Mouse (Mus musculus) neural tube, embryonic 11.5 days (tissue): ENCODE data around the gene Phtf2. TPM values are rescaled to one million over a fixed set of nuclear protein-coding genes. Genes with fewer than 3 reads are reported as not detected.

Experiments used
- ATAC-seq: fragments of 200-750 bp; cut with Nextera tagmentation; 2 replicates; pipeline ENCODE4 v1.8.0; 2017; ENCODE audit warnings: moderate number of reproducible peaks, mild to moderate bottlenecking, moderate TSS enrichment, moderate library complexity; ENCODE audit not compliant: insufficient read depth, low FRiP score, low TSS enrichment
- DNase-seq: peaks from one replicate; pipeline ENCODE4 v3.0.0-alpha.2; 2015; ENCODE audit warnings: low spot score
- H3K27ac ChIP-seq: fragments of 300-500 bp; sonication (generic); 2 replicates; pipeline ENCODE4 v1.5.1; 2014; ENCODE audit warnings: low read depth, mild to moderate bottlenecking, low read length
- H3K27me3 ChIP-seq: fragments of 300-500 bp; sonication (generic); 2 replicates; pipeline ENCODE4 v1.6.1; 2014; ENCODE audit warnings: mild to moderate bottlenecking, low read length, mixed read lengths; ENCODE audit not compliant: control insufficient read depth, insufficient read depth
- H3K36me3 ChIP-seq: fragments of 300-500 bp; sonication (generic); 2 replicates; pipeline ENCODE4 v1.6.1; 2014; ENCODE audit warnings: mild to moderate bottlenecking, low read length, moderate library complexity, mixed read lengths; ENCODE audit not compliant: control insufficient read depth, insufficient read depth
- H3K4me1 ChIP-seq: fragments of 300-500 bp; sonication (generic); 2 replicates; pipeline ENCODE4 v1.6.1; 2014; ENCODE audit warnings: low read length, mixed read lengths; ENCODE audit not compliant: control insufficient read depth, insufficient read depth
- H3K4me2 ChIP-seq: fragments of 300-500 bp; sonication (generic); 2 replicates; pipeline ENCODE4 v1.6.1; 2014; ENCODE audit warnings: low read depth, mild to moderate bottlenecking, moderate library complexity
- H3K4me3 ChIP-seq: fragments of 300-500 bp; sonication (generic); 2 replicates; pipeline ENCODE4 v1.5.1; 2014; ENCODE audit warnings: low read depth, low read length
- H3K9ac ChIP-seq: fragments of 300-500 bp; sonication (generic); 2 replicates; pipeline ENCODE4 v1.6.1; 2014; ENCODE audit warnings: mild to moderate bottlenecking, low read length
- H3K9me3 ChIP-seq: fragments of 300-500 bp; sonication (generic); 2 replicates; pipeline ENCODE4 v1.6.1; 2016; ENCODE audit warnings: low read length; ENCODE audit not compliant: control insufficient read depth
- WGBS: fragments of 180-500 bp; shearing (Covaris S2); extraction: QIAGEN DNeasy Blood & Tissue Kit; methylation state at CpG from one replicate; pipeline ENCODE4 v1.1.7; 2014; 5-methylcytosine and 5-hydroxymethylcytosine counted together
- polyA plus RNA-seq: library from polyadenylated mRNA; unstranded; fragments of >200 nt; fragmentation: Nextera tagmentation; extraction: Ambion mirVana; gene quantifications from 2 replicates; pipeline ENCODE4 v1.2.1, GENCODE M21; 2014

The Phtf2 gene
- polyA plus RNA-seq, 1 experiment from 2014 or later: 21.5 TPM

- no peak overlapping the region for H3K4me2 ChIP-seq
- H3K27me3 ChIP-seq: no peaks in the 10 kb centered on the region
- H3K36me3 ChIP-seq: no peaks in the 10 kb centered on the region
- DNase-seq (peak; percentile 46), ATAC-seq (no peak)
- WGBS: 85% methylated on average over 11 of the region's 11 CpGs
- no peaks in the 10 kb centered on the region for H3K4me1 ChIP-seq
- no peak overlapping the region for H3K4me3 ChIP-seq
- no peaks in the 10 kb centered on the region for H3K9me3 ChIP-seq
- no peak overlapping the region for H3K9ac ChIP-seq
- no peak overlapping the region for H3K27ac ChIP-seq
Observed at GRCm38 (mm10) chr5:20913372-20914275, 31.7 kb upstream of the Phtf2 start.

DNA sequence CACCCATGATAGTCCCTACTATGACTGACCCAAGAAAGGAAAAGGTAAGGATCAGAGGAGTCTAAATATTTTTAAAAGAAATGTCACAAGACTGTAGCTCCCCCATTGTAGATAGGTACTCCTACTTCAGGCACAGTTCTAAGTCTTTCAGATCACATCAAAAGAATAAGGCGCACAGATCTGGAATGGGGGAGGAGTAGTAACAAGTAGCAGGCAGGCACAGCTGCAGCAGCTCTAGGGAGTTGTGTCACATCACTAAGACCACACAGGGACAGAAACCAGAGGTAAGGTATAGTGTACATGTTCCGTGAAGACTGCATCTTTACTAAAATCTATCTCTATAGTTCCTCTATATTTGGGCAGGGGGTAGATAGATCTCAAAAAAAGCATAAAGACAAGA lies 29.8 kb upstream of the Phtf2 start:
- H3K9me3 ChIP-seq: no peaks in the 10 kb centered on the region
- 88% methylated on average over 2 of the region's 2 CpGs for WGBS
- H3K27me3 ChIP-seq: no peaks in the 10 kb centered on the region
- ATAC-seq: no peak
- H3K27ac ChIP-seq: no peak overlapping the region
- no peaks in the 10 kb centered on the region for H3K36me3 ChIP-seq
- no peak overlapping the region for H3K4me2 ChIP-seq
- H3K4me3 ChIP-seq: no peak overlapping the region
- no peak for DNase-seq
- H3K4me1 ChIP-seq: no peaks in the 10 kb centered on the region
- H3K9ac ChIP-seq: no peak overlapping the region

DNA sequence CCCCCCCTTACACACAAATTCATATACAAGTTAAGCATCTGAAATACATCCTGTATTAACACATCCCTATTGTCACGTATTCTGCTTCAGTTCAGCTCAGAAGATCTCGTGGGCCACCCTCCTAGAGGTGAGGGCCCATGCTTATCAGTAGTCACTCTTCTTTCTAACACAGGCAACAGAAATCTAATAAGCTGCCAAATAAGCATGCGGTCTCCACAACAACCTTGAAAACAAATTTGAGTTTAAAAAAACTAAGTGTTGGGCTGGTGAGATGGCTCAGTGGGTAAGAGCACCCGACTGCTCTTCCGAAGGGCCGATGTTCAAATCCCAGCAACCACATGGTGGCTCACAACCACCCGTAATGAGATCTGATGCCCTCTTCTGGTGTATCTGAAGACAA lies 24.3 kb upstream of the Phtf2 start:
- no peak overlapping the region for H3K9ac ChIP-seq
- no peak overlapping the region for H3K4me3 ChIP-seq
- H3K27me3 ChIP-seq: no peaks in the 10 kb centered on the region
- H3K27ac ChIP-seq: no peak overlapping the region
- ATAC-seq: no peak
- H3K36me3 ChIP-seq: 0 out of 2 replicates have a peak, but pooled peaks cover 2% of the 10 kb centered on the region
- 96% methylated on average over 7 of the region's 7 CpGs for WGBS
- no peaks in the 10 kb centered on the region for H3K4me1 ChIP-seq
- no peak for DNase-seq
- H3K9me3 ChIP-seq: no peaks in the 10 kb centered on the region
- no peak overlapping the region for H3K4me2 ChIP-seq

DNA sequence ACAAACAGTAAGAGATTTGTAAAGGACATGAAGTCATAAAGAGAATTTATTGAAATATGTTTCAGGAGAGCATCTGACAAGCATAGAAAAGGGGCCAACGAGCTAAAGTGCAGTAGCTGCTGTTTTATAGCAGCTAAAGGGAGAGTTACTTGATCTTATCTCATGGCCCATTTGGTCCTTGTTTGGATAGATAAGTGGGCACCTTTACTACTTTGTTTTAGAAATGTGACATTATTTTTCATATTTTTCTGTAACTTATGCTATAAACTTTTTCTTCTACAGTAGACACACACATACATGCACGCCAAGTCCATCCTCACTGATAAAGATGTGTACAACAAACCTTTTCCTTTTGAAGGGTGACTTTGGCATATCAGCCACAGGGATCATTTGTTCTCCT lies 23.5 kb upstream of the Phtf2 start:
- ATAC-seq (no peak), DNase-seq (no peak)
- no peaks in the 10 kb centered on the region for H3K27me3 ChIP-seq
- H3K27ac ChIP-seq: no peak overlapping the region
- no peak overlapping the region for H3K4me2 ChIP-seq
- 83% methylated on average over 2 of the region's 2 CpGs for WGBS
- H3K4me1 ChIP-seq: no peaks in the 10 kb centered on the region
- no peaks in the 10 kb centered on the region for H3K9me3 ChIP-seq
- H3K9ac ChIP-seq: no peak overlapping the region
- H3K36me3 ChIP-seq: 0 out of 2 replicates have a peak, but pooled peaks cover 2% of the 10 kb centered on the region
- no peak overlapping the region for H3K4me3 ChIP-seq

DNA sequence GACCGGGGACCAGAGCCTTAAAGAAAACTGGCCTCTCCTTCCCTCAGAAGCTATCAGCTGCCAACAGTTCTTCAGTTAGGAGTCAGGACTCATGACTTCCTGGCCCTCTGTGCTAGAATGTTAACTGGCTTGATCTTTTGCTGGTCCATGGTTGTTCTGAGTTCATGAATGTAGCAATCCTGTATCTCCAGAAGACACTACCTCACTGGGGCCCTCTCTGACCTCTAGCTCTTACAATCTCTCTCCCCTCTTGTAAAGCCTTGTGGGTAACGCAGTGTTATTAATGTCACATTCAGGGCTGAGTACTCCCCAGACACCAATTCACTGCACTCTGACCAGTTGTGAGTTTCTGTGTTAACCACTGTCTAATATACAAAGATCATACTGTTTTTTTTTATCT lies 22.7 kb upstream of the Phtf2 start:
- Histone ChIP-seq H3K4me3 (no peak overlapping the region), H3K36me3 (0 out of 2 replicates have a peak, but pooled peaks cover 2% of the 10 kb centered on the region), H3K4me2 (no peak overlapping the region), H3K4me1 (no peaks in the 10 kb centered on the region), H3K9ac (no peak overlapping the region), H3K27me3 (no peaks in the 10 kb centered on the region), H3K27ac (no peak overlapping the region), H3K9me3 (no peaks in the 10 kb centered on the region)
- WGBS: 78% methylated on average over 2 of the region's 2 CpGs
- no peak for DNase-seq
- ATAC-seq: no peak

DNA sequence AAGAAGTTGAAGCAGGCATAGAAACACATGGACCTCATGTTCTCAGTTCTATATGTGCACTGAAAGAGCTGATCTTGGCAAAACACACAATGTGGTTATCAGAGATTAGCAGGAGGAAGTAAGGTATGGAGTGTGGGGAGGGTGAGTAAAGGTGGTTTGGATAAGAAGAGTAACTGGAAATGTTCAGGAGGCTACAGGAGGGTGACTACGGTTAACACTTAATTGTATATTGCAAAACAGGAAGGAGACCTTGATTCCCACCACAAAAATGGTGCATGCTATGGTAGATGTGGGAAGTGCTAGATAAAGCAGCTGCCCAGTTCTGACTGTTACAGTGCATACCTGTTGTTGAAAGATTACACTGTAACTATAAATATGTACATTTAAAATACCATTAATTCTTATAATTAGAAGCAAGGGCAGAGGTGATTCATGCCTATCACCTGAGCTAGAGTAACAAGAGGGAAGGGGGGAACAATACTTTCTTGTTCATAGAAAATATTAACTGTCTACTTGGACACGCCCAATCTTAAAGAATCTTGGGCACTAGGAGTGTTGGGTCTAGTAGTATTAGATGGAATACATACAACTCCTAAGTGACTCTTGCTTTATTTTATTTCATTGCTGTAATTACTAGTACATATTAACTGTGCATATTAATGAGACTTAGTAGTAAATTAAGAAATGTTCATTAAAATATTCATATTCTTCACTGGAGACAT lies 15.7 kb upstream of the Phtf2 start:
- Histone ChIP-seq H3K9ac (no peak overlapping the region), H3K36me3 (peaks cover 3% of the 10 kb centered on the region; the same call in 1 of the 2 replicates), H3K9me3 (no peaks in the 10 kb centered on the region), H3K4me1 (no peaks in the 10 kb centered on the region), H3K4me3 (no peak overlapping the region), H3K27me3 (no peaks in the 10 kb centered on the region), H3K27ac (no peak overlapping the region), H3K4me2 (no peak overlapping the region)
- ATAC-seq (no peak), DNase-seq (no peak)
- WGBS: 92% methylated on average over 2 of the region's 2 CpGs

DNA sequence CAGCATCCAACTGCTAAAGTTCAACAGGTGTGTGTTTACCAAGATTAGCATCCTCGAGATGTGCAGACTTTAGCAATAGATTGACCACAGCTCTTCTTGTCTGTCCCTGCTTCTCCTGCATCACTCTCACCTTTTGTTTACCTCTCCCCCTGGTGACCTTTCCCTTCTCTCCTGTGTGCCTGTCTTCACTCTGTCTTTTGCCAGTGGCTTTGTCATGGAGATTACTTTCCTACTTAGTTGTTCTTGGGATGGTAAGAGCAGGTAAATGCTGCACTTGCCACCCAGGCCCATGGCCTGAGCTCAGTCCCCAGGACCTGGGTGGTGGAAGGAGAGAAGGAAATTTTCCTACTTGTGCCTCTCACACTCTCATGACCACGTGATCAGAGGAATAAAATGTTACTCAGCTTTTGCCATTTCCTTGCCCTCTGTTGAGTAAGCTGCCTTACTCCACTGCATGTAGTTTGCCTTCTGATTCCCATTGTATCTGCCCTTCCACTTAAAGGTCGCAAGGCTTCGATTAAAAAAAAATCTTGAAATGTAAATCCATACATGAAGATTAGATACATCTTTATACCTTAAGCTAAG lies 2.2 kb upstream of the Phtf2 start:
- Histone ChIP-seq H3K9me3 (no peaks in the 10 kb centered on the region), H3K4me1 (peaks cover 3% of the 10 kb centered on the region; the same call in 1 of the 2 replicates), H3K27me3 (no peaks in the 10 kb centered on the region), H3K36me3 (no peaks in the 10 kb centered on the region), H3K27ac (no peak overlapping the region), H3K4me3 (no peak overlapping the region), H3K9ac (0 out of 2 replicates have a peak overlapping the region, but pooled peaks have one; percentile 18), H3K4me2 (peak overlapping the region; percentile 1; the same call in 1 of the 2 replicates)
- WGBS: 80% methylated on average over 4 of the region's 4 CpGs
- DNase-seq (no peak), ATAC-seq (no peak)

GRCm38 (mm10) chr5:20880797-20881775 lies 838 bp downstream of the Phtf2 start:
- H3K36me3 ChIP-seq: no peaks in the 10 kb centered on the region
- H3K9me3 ChIP-seq: no peaks in the 10 kb centered on the region
- H3K4me1 ChIP-seq: peaks cover 3% of the 10 kb centered on the region; the same call in 1 of the 2 replicates
- H3K4me2 ChIP-seq: peak overlapping the region; percentile 49
- H3K9ac ChIP-seq: peak overlapping the region; percentile 86
- H3K27me3 ChIP-seq: no peaks in the 10 kb centered on the region
- DNase-seq (peak; percentile 62), ATAC-seq (peak; percentile 33)
- 2% methylated on average over 48 of the region's 64 CpGs for WGBS
- H3K27ac ChIP-seq: peak overlapping the region; percentile 96
- peak overlapping the region; percentile 86 for H3K4me3 ChIP-seq
